Mouse (Mus musculus) CH12.LX (cell line): ENCODE data around the gene Cntn4. TPM values are rescaled to one million over a fixed set of nuclear protein-coding genes. Genes with fewer than 3 reads are reported as not detected.
"Not testable (repeated sequence)": the region's sequence is repeated elsewhere in the genome, so short reads cannot be mapped to it uniquely, and the experiment has no call there.

Experiments used
- DNase-seq: peaks from one replicate; pipeline ENCODE4 v3.0.0-alpha.2; 2013; ENCODE audit errors: extremely low read depth
- H3K27ac ChIP-seq: 2 replicates; pipeline ENCODE4 v1.5.1; 2012; ENCODE audit warnings: low read depth, mild to moderate bottlenecking, control low read depth, moderate library complexity; ENCODE audit not compliant: insufficient read depth
- H3K27me3 ChIP-seq: replicated peaks from 2 replicates; pipeline ENCODE3; 2012; ENCODE audit warnings: inconsistent platforms
- H3K36me3 ChIP-seq, 2 experiments: replicated peaks in 1 of 2; 2 replicates each; pipeline versions ENCODE3 to v1.6.1; 2012; ENCODE audit warnings: inconsistent platforms in 1 of 2, low read length in 1 of 2, mild to moderate bottlenecking in 1 of 2, mixed read lengths in 1 of 2, moderate library complexity in 1 of 2; ENCODE audit not compliant: control insufficient read depth in 1 of 2, insufficient read depth in 1 of 2
- H3K4me1 ChIP-seq, 2 experiments: 2 replicates each; pipeline ENCODE4 v1.6.1; 2012; ENCODE audit warnings: inconsistent platforms in 1 of 2, moderate library complexity in 1 of 2; ENCODE audit not compliant: insufficient read depth in 2 of 2, control insufficient read depth in 1 of 2
- H3K4me2 ChIP-seq: 2 replicates; pipeline ENCODE4 v1.6.1; 2012; ENCODE audit warnings: low read depth, mild to moderate bottlenecking, control low read depth; ENCODE audit not compliant: poor library complexity, insufficient read depth, severe bottlenecking
- H3K4me3 ChIP-seq, 3 experiments: fragments of 150-350 bp in 1 of 3; sonication (generic) in 1 of 3; replicated peaks in 1 of 3; 2 replicates each; pipeline versions ENCODE3 to v1.5.1; 2011 to 2012; ENCODE audit warnings: low read depth in 2 of 3, low read length in 2 of 3, mild to moderate bottlenecking in 2 of 3, moderate library complexity in 2 of 3, control low read depth in 1 of 3, improper control_type of control experiment in 1 of 3, inconsistent platforms in 1 of 3, mixed read lengths in 1 of 3; ENCODE audit not compliant: poor library complexity in 1 of 3
- H3K79me2 ChIP-seq: replicated peaks from 2 replicates; pipeline ENCODE4 v1.6.1; 2012; ENCODE audit warnings: mild to moderate bottlenecking, moderate library complexity; ENCODE audit not compliant: control insufficient read depth, poor library complexity, insufficient read depth, severe bottlenecking; ENCODE audit errors: extremely low read depth
- H3K9ac ChIP-seq: 2 replicates; pipeline ENCODE4 v1.6.1; 2012; ENCODE audit warnings: low read depth, mild to moderate bottlenecking, control low read depth, moderate library complexity; ENCODE audit not compliant: insufficient read depth
- H3K9me3 ChIP-seq: replicated peaks from 2 replicates; pipeline ENCODE3; 2012; ENCODE audit warnings: low read length, inconsistent platforms, mixed read lengths
- CHD1 ChIP-seq: IDR thresholded peaks from 2 replicates; pipeline ENCODE4 v1.6.1; 2012; ENCODE audit warnings: low read depth, low read length, improper control_type of control experiment, inconsistent platforms
- CHD2 ChIP-seq: IDR thresholded peaks from 2 replicates; pipeline ENCODE4 v1.6.1; 2011; ENCODE audit warnings: low read length, improper control_type of control experiment
- CTCF ChIP-seq, 2 experiments: IDR thresholded peaks in 1 of 2; conservative IDR thresholded peaks in 1 of 2; 2 replicates each; pipeline ENCODE4 v1.5.1; 2011 to 2012; ENCODE audit warnings: low read depth in 2 of 2, low read length in 2 of 2, improper control_type of control experiment in 1 of 2, inconsistent platforms in 1 of 2, mild to moderate bottlenecking in 1 of 2, moderate library complexity in 1 of 2
- E2F4 ChIP-seq: IDR thresholded peaks from 2 replicates; pipeline ENCODE4 v1.6.1; 2011; ENCODE audit warnings: low read depth, low read length, improper control_type of control experiment; ENCODE audit not compliant: insufficient replicate concordance
- ELF1 ChIP-seq: IDR thresholded peaks from 2 replicates; pipeline ENCODE4 v1.6.1; 2014; ENCODE audit warnings: low read depth, mild to moderate bottlenecking, inconsistent platforms, low read length, improper control_type of control experiment
- EP300 ChIP-seq: IDR thresholded peaks from 2 replicates; pipeline ENCODE4 v1.6.1; 2011; ENCODE audit warnings: low read length, improper control_type of control experiment
- ETS1 ChIP-seq: conservative IDR thresholded peaks from 2 replicates; pipeline ENCODE4 v1.6.1; 2012; ENCODE audit warnings: low read depth, mild to moderate bottlenecking, inconsistent platforms, low read length, improper control_type of control experiment, moderate library complexity
- JUN ChIP-seq: IDR thresholded peaks from 2 replicates; pipeline ENCODE4 v1.6.1; 2011; ENCODE audit warnings: low read depth, mild to moderate bottlenecking, low read length, improper control_type of control experiment, moderate library complexity; ENCODE audit not compliant: insufficient read depth
- JUND ChIP-seq: conservative IDR thresholded peaks from 2 replicates; pipeline ENCODE4 v1.6.1; 2011; ENCODE audit warnings: low read depth, low read length, improper control_type of control experiment
- MAFK ChIP-seq: IDR thresholded peaks from 2 replicates; pipeline ENCODE4 v1.6.1; 2011; ENCODE audit warnings: low read length, improper control_type of control experiment; ENCODE audit not compliant: insufficient replicate concordance
- MAX ChIP-seq: IDR thresholded peaks from 2 replicates; pipeline ENCODE4 v1.6.1; 2011; ENCODE audit warnings: low read length, improper control_type of control experiment
- MAZ ChIP-seq: IDR thresholded peaks from 2 replicates; pipeline ENCODE4 v1.6.1; 2012; ENCODE audit warnings: low read depth, mild to moderate bottlenecking, inconsistent platforms, low read length, improper control_type of control experiment, moderate library complexity
- MEF2A ChIP-seq: IDR thresholded peaks from 2 replicates; pipeline ENCODE4 v1.6.1; 2014; ENCODE audit warnings: low read depth, mild to moderate bottlenecking, inconsistent platforms, low read length, improper control_type of control experiment, borderline replicate concordance
- PAX5 ChIP-seq: IDR thresholded peaks from 2 replicates; pipeline ENCODE4 v1.6.1; 2012; ENCODE audit warnings: low read length, inconsistent platforms, mixed read lengths
- POLR2A ChIP-seq: IDR thresholded peaks from 2 replicates; pipeline ENCODE4 v1.6.1; 2011; ENCODE audit warnings: low read depth, mild to moderate bottlenecking, improper control_type of control experiment, low read length
- POLR2AphosphoS2 ChIP-seq: IDR thresholded peaks from 2 replicates; pipeline ENCODE4 v1.6.1; 2011; ENCODE audit warnings: low read depth, low read length, improper control_type of control experiment
- TBP ChIP-seq: conservative IDR thresholded peaks from 2 replicates; pipeline ENCODE4 v1.6.1; 2011; ENCODE audit warnings: low read depth, low read length, improper control_type of control experiment
- USF1 ChIP-seq: IDR thresholded peaks from 2 replicates; pipeline ENCODE4 v1.6.1; 2014; ENCODE audit warnings: low read depth, mild to moderate bottlenecking, inconsistent platforms, low read length, improper control_type of control experiment
- USF2 ChIP-seq: conservative IDR thresholded peaks from 2 replicates; pipeline ENCODE4 v1.6.1; 2011; ENCODE audit warnings: low read depth, low read length, improper control_type of control experiment
- ZKSCAN1 ChIP-seq: IDR thresholded peaks from 2 replicates; pipeline ENCODE4 v1.6.1; 2012; ENCODE audit warnings: low read depth, inconsistent platforms, low read length, improper control_type of control experiment, borderline replicate concordance
- dilution Hi-C: fragments of 300-500 bp; cut with MboI; formaldehyde crosslinking; loops from 2 replicates; pipeline ENCODE4 v1.14.3; 2020; ENCODE audit warnings: low sequenced_read_pairs; ENCODE audit not compliant: extremely low pct_unique_long_range_greater_than_20kb, extremely low pct_ligation_motif_present
- in situ Hi-C: fragments of 300-500 bp; cut with MboI; formaldehyde crosslinking; loops from 3 replicates; pipeline ENCODE4 v1.14.3; 2019; ENCODE audit warnings: low sequenced_read_pairs, low pct_ligation_motif_present, low pct_unique_long_range_greater_than_20kb, mixed read lengths
- polyA plus RNA-seq: library from polyadenylated mRNA; unstranded; fragments of >175 nt; gene quantifications from 2 replicates; pipeline ENCODE4 v1.2.1, GENCODE M21; 2012; ENCODE audit warnings: low read depth; ENCODE audit not compliant: insufficient read length
- total RNA-seq, 2 experiments: library from RNA; depleted of rRNA; stranded (reverse); fragments of 300-350 nt in 1 of 2; fragments of >200 nt in 1 of 2; gene quantifications; 2 replicates each; pipeline ENCODE4 v1.2.3; 2012 to 2014

Gene Cntn4
- total and polyA plus RNA-seq, 3 experiments = 0.14 TPM; not detected in 2

GRCm38 (mm10) chr6:106351389-106351788 is 673.9 kb downstream of the Cntn4 start:
- dilution Hi-C loops (no loop called here), in situ Hi-C loops (no loop called here)
- Histone ChIP-seq H3K4me3 (no peak overlapping the region), H3K79me2 (no peaks in the 10 kb centered on the region), H3K36me3 (no peaks in the 10 kb centered on the region), H3K4me2 (no peak overlapping the region), H3K9ac (no peak overlapping the region), H3K27ac (no peak overlapping the region), H3K9me3 (no peaks in the 10 kb centered on the region), H3K4me1 (peaks cover 0 to 8% of the 10 kb centered on the region in 2 experiments; a peak in 2 of 4 replicates), H3K27me3 (no peaks in the 10 kb centered on the region)
- DNase-seq = no peak
- no peak for TF ChIP-seq CTCF (conservative IDR thresholded peaks at IDR 0.05 in 1 of 2, IDR thresholded peaks at IDR 0.05 in 1 of 2; ENCODE audit: low read depth in 2 of 2, low read length in 2 of 2)
- no peak for TF ChIP-seq JUND
- TF ChIP-seq MEF2A = no peak
- TF ChIP-seq TBP = no peak
- no peak for TF ChIP-seq POLR2A
- no peak for TF ChIP-seq ETS1
- no peak for TF ChIP-seq E2F4
- no peak for TF ChIP-seq MAZ
- TF ChIP-seq ZKSCAN1 = no peak
- TF ChIP-seq MAFK = no peak
- no peak for TF ChIP-seq ELF1

DNA sequence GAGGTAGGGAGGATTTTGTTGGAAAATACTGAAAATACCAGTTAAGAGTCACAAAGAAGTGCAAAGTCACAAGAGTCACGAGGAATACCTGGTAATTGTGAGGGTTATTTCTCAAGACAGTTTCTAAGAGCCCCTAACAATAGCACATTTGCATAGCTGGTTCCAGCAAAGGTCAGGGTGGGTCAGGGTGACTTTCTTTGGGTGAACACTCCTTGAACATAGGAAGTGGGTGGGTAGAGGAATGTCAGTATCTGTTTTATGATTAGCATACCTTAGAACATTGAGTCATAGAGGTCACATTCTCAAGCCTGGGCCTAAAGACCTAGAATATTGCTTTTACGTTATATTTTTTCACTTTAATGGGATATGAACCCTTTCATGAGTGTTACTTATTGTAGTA is 681.3 kb downstream of the Cntn4 start:
- H3K4me3 ChIP-seq, dilution Hi-C loops, in situ Hi-C loops: not testable (repeated sequence)

DNA sequence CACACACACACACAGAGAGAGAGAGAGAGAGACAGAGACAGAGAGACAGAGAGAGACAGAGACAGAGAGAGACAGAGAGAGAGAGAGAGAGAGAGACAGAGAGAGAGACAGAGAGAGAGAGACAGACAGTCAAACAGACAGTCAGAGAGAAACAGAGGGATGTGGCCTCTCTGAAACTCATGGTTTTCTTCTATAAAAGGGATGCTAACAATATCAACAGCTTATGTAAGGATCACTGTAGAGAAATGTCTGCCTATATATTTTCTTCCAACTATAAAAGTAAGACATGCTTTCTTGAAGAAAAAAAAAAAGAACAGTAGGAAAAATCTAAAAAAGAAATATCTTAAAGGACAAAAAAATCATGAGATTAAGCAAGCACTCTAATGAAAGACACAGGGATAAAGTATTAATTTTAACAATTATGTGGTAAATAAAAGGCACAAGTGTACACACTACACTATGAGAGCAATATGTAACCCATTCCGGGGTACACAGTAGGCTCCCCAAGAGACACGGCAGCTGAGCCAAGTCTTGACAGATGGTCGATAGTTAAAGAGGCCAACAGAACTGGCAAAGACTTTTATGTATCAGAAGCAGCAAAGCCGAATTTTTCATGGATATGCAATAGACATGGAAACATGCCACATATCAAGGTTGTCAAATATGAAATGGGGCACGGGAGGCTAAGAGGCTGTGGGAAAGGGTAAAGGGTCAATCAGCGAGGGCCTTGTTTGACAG is 704.0 kb downstream of the Cntn4 start:
- no peaks in the 10 kb centered on the region for H3K79me2 ChIP-seq
- no peaks in the 10 kb centered on the region for H3K36me3 ChIP-seq
- H3K9ac ChIP-seq = no peak overlapping the region
- no peak for DNase-seq
- no peaks in the 10 kb centered on the region for H3K4me1 ChIP-seq
- no peaks in the 10 kb centered on the region for H3K9me3 ChIP-seq
- H3K27me3 ChIP-seq = no peaks in the 10 kb centered on the region
- TF ChIP-seq CTCF (conservative IDR thresholded peaks at IDR 0.05 in 1 of 2, IDR thresholded peaks at IDR 0.05 in 1 of 2; ENCODE audit: low read depth in 2 of 2, low read length in 2 of 2) (no peak), CHD2 (no peak), PAX5 (no peak), E2F4 (no peak), TBP (no peak), USF1 (no peak), JUN (no peak), ELF1 (no peak), EP300 (no peak), POLR2AphosphoS2 (no peak), ETS1 (no peak), MAZ (no peak), POLR2A (no peak), MEF2A (no peak), CHD1 (no peak), ZKSCAN1 (no peak), USF2 (no peak), MAX (no peak), MAFK (no peak)
- in situ Hi-C loops = no loop called here
- dilution Hi-C loops = no loop called here
- no peak overlapping the region for H3K27ac ChIP-seq
- no peak overlapping the region for H3K4me2 ChIP-seq
- H3K4me3 ChIP-seq = no peak overlapping the region

More for the DNA sequence above, 681.3 kb downstream of the Cntn4 start:
- DNase-seq, H3K9me3 ChIP-seq, H3K79me2 ChIP-seq, H3K27me3 ChIP-seq, H3K9ac ChIP-seq, H3K4me2 ChIP-seq, H3K27ac ChIP-seq, H3K4me1 ChIP-seq, H3K36me3 ChIP-seq: not testable (repeated sequence)
